20 mouse cellular contexts compared by ENCODE assay signal in the genomic region with DNA sequence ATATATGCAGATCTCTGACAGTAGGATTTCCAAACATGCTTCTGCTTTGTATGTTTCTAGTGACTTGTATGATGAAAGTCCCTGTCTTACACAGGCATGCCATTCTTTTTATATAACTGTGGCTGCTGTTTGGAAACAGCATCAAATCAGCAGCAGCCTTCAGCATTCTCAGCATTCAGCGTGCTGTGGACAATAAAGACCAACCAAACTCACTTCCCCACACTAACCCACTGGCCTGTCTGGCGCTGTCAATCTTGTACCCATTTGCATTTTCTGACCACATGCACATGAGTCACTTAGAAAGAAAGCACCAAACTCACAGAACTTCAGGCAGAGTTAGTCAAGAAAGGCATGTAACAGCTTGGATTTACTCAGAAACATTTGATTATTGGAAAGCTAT. TPM values are rescaled to one million over a fixed set of nuclear protein-coding genes. Genes with fewer than 3 reads are reported as not detected.
DNase-seq lines count a peak whose midpoint lies in the region; TF ChIP-seq lines count a peak whose summit lies in the region.
"Had no signal": no experiment of that assay in that cellular context is flagged by ENCODE, and none has a peak within 500 bp of the region (broad histone marks: within the 10 kb centered on the region; RNA-seq: fewer than 3 reads in every experiment).

No protein-coding gene starts in this region.

- no peak overlapping the region for H3K4me3 ChIP-seq in gastrocnemius, adult 2 months
- H3K4me3 ChIP-seq in C2C12 (ENCODE audit: insufficient read depth, poor library complexity, severe bottlenecking) (no peak overlapping the region), myocyte (no peak overlapping the region)
- H3K4me3 ChIP-seq: embryonic facial prominence, embryonic 12.5 days; hindbrain, embryonic 15.5 days; limb, embryonic 15.5 days had no signal

- peak overlapping the region; percentile 66 for H3K4me2 ChIP-seq in myocyte (ENCODE audit: low read depth)
- H3K4me2 ChIP-seq: embryonic facial prominence, embryonic 12.5 days; hindbrain, embryonic 15.5 days; limb, embryonic 15.5 days; lung, embryonic 14.5 days; midbrain, embryonic 11.5 days had no signal

- no peak for DNase-seq in gastrocnemius, adult 2 months
- no peak for DNase-seq in gastrocnemius, postnatal 25 days
- DNase-seq in brain, embryonic 14.5 days (ENCODE audit: low read depth) = peak; percentile 13
- no peak for DNase-seq in right cerebral cortex, postnatal 4 days
- no peak for DNase-seq in gastrocnemius, adult 8-10 months (ENCODE audit: low spot score in 2 of 2)
- DNase-seq in frontal cortex, postnatal 10 days (ENCODE audit: low spot score in 2 of 2) = no peak
- DNase-seq: adrenal gland, postnatal 14 days; cerebellum, postnatal 25 days; kidney, adult 11 months; kidney, postnatal 10 days; lung, embryonic 14.5 days had no signal

- peak overlapping the region; percentile 8; the same call in 1 of the 2 replicates for H3K27ac ChIP-seq in gastrocnemius, adult 2 months
- H3K27ac ChIP-seq: embryonic facial prominence, embryonic 12.5 days; hindbrain, embryonic 15.5 days; limb, embryonic 15.5 days had no signal

- TF ChIP-seq CTCF in gastrocnemius, adult 2 months (IDR thresholded peaks at IDR 0.05) = no peak
- TF ChIP-seq CTCF in C2C12 (IDR thresholded peaks at IDR 0.05; ENCODE audit: control insufficient read depth, insufficient read depth, insufficient read length) = no peak
- no peak for TF ChIP-seq CTCF in brain, embryonic 14.5 days (IDR thresholded peaks at IDR 0.05; ENCODE audit: borderline replicate concordance, extremely low read depth, insufficient read depth, insufficient read length)

- H3ac ChIP-seq in C2C12 (ENCODE audit: control insufficient read depth, insufficient read length, low read depth) = no peak overlapping the region
- H3ac ChIP-seq in myocyte (ENCODE audit: control insufficient read depth, insufficient read length) = no peak overlapping the region

- no peak for TF ChIP-seq POLR2A in brain, embryonic 14.5 days (IDR thresholded peaks at IDR 0.05; ENCODE audit: borderline replicate concordance, extremely low read depth, insufficient read depth, insufficient read length, poor library complexity, severe bottlenecking)
- no peak for TF ChIP-seq POLR2A in myocyte (IDR thresholded peaks at IDR 0.05; ENCODE audit: insufficient read length, low read depth)

- intact Hi-C loops in gastrocnemius, adult 2 months (cut with DNase I) = no loop called here

- H3K36me3 ChIP-seq in C2C12 (ENCODE audit: control insufficient read depth, insufficient read depth) (peaks cover 19% of the 10 kb centered on the region), myocyte (ENCODE audit: control insufficient read depth, insufficient read depth) (peaks cover 5% of the 10 kb centered on the region)

- H3K79me2 ChIP-seq in C2C12 (ENCODE audit: control insufficient read depth, insufficient read depth) (peaks cover 100% of the 10 kb centered on the region), myocyte (ENCODE audit: control insufficient read depth, insufficient read depth) (peaks cover 100% of the 10 kb centered on the region)

- peaks cover 95% of the 10 kb centered on the region for H3K79me3 ChIP-seq in C2C12 (ENCODE audit: low read depth)

- H3K27me3 ChIP-seq in C2C12 (ENCODE audit: control insufficient read depth, insufficient read depth, insufficient read length) = no peaks in the 10 kb centered on the region
- no peaks in the 10 kb centered on the region for H3K27me3 ChIP-seq in myocyte (ENCODE audit: control insufficient read depth, insufficient read depth, insufficient read length)
- H3K27me3 ChIP-seq: embryonic facial prominence, embryonic 12.5 days; hindbrain, embryonic 15.5 days; limb, embryonic 15.5 days had no signal

TF ChIP-seq in C2C12, 6 proteins besides CTCF, POLR2A, EP300 and RAD21:
- TF ChIP-seq USF1 (IDR thresholded peaks at IDR 0.05; ENCODE audit: low read depth) (peak; percentile 49), MYOG (IDR thresholded peaks at IDR 0.05; ENCODE audit: control insufficient read depth, extremely low read depth, insufficient read length) (no peak), FOSL1 (IDR thresholded peaks at IDR 0.05; ENCODE audit: insufficient read depth, low read length, poor library complexity, severe bottlenecking) (no peak), MYOD1 (IDR thresholded peaks at IDR 0.05; ENCODE audit: control insufficient read depth, insufficient read length, low read depth) (peak; percentile 82)

TF ChIP-seq in myocyte, 11 proteins besides CTCF, POLR2A, EP300 and RAD21:
- TF ChIP-seq MYOD1 (IDR thresholded peaks at IDR 0.05; ENCODE audit: control insufficient read depth in 1 of 3, insufficient read length in 2 of 3, low read depth in 2 of 3) (peak; percentile 70 to 86 (median 80)), USF1 (IDR thresholded peaks at IDR 0.05; ENCODE audit: low read depth) (peak; percentile 47), MAX (IDR thresholded peaks at IDR 0.05; ENCODE audit: low read depth) (no peak)

RNA-seq across cellular contexts. Expression of a gene that starts 14.6 kb away (rescaled TPM):
- 10 to 100 TPM; 18.6 to 22.4 TPM for total RNA-seq in gastrocnemius, adult 2 months (2021)
- 10 to 100 TPM; 14.6 to 16.2 TPM for total RNA-seq in gastrocnemius, postnatal 25 days (2021)
- polyA plus RNA-seq in C2C12 (2012; fragmentation: generic; extraction: Trizol) = 11.0 TPM
- polyA plus RNA-seq in brain, embryonic 14.5 days (2012; rRNA removed) = 24.9 and 31.0 TPM in 2 replicates
- 9.3 TPM for polyA plus RNA-seq in myocyte (2012; fragmentation: generic; extraction: Trizol)
- 10 to 100 TPM; 13.2 to 17.8 (median 14.6) TPM for total RNA-seq in gastrocnemius, adult 8-10 months (2022)

RNA-seq across cellular contexts. Expression of a gene that starts 14.7 kb away (rescaled TPM):
- 10 to 100 TPM; 31.1 to 42.1 TPM for total RNA-seq in gastrocnemius, adult 2 months (2021)
- 10 to 100 TPM; 31.8 to 34.4 TPM for total RNA-seq in gastrocnemius, postnatal 25 days (2021)
- polyA plus RNA-seq in C2C12 (2012; fragmentation: generic; extraction: Trizol) (35.5 TPM), myocyte (2012; fragmentation: generic; extraction: Trizol) (44.9 TPM)
- polyA plus RNA-seq in brain, embryonic 14.5 days (2012; rRNA removed) = 62.8 and 64.7 TPM in 2 replicates
- 10 to 100 TPM; 33.7 to 41.1 (median 34.8) TPM for total RNA-seq in gastrocnemius, adult 8-10 months (2022)

RNA-seq across cellular contexts. Expression of a gene that starts 29.9 kb away (rescaled TPM):
- total RNA-seq in gastrocnemius, adult 2 months (2021) = under 1 TPM in 1 of 2 experiments, not detected in 1; 0.33 TPM
- under 1 TPM; 0.20 to 0.48 TPM for total RNA-seq in gastrocnemius, postnatal 25 days (2021)
- polyA plus RNA-seq in C2C12 (2012; fragmentation: generic; extraction: Trizol) (0.04 TPM), myocyte (2012; fragmentation: generic; extraction: Trizol) (0.22 TPM)
- polyA plus RNA-seq in brain, embryonic 14.5 days (2012; rRNA removed) = 0.83 and 0.85 TPM in 2 replicates
- under 1 TPM in 1 of 4 experiments, not detected in 3; 0.25 TPM for total RNA-seq in gastrocnemius, adult 8-10 months (2022)
- polyA plus RNA-seq: midbrain, embryonic 11.5 days had no signal

RNA-seq across cellular contexts. Expression of a gene that starts 52.7 kb away (rescaled TPM):
- not detected for total RNA-seq in gastrocnemius, adult 2 months (2021)
- under 1 TPM in 1 of 2 experiments, not detected in 1; 0.18 TPM for total RNA-seq in gastrocnemius, postnatal 25 days (2021)
- not detected for polyA plus RNA-seq in C2C12 (2012; fragmentation: generic; extraction: Trizol)
- polyA plus RNA-seq in brain, embryonic 14.5 days (2012; rRNA removed) = 1.2 and 1.9 TPM in 2 replicates
- not detected for polyA plus RNA-seq in myocyte (2012; fragmentation: generic; extraction: Trizol)
- not detected for total RNA-seq in gastrocnemius, adult 8-10 months (2022)
- total RNA-seq: adrenal gland, postnatal 14 days; heart, adult 8-10 months had no signal
- polyA plus RNA-seq: heart, postnatal 0 days; spleen, adult 2 months had no signal
